Mouse (Mus musculus): ENCODE measurements around the gene Castor2. TPM values are rescaled to one million over a fixed set of nuclear protein-coding genes. Genes with fewer than 3 reads are reported as not detected.

Gene Castor2
- total and polyA plus RNA-seq, 2 experiments from 2014 or later, result 3.9 to 5.2 TPM

DNA sequence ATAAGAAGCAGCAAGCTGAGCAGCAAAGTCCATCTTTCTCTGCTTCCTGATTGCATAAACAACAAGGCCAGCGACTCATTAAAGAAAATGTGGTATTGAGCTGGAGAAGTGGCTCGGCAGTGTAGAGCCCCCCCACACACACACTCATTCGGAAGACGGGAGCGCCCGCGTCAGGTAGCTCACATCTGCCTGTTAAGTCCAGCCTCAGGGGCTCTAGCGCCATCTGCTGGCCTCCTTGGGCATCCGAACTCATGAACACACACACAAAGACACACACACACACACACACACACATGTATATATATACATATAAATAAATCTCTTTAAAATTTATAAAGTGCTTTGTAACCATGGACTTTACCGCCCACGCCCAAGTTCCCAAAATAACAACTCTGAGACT lies 23.3 kb upstream of the Castor2 start:
- H3K27ac ChIP-seq (ENCODE audit: low read depth), result no peak overlapping the region
- H3K9me3 ChIP-seq (replicated peaks; ENCODE audit: control insufficient read depth, low read length), result 0 out of 2 replicates have a peak, but pooled peaks cover 6% of the 10 kb centered on the region
- no peaks in the 10 kb centered on the region for H3K36me3 ChIP-seq (replicated peaks; ENCODE audit: control insufficient read depth, insufficient read depth, low read length)
- H3K4me1 ChIP-seq (ENCODE audit: control insufficient read depth, insufficient read depth), result no peaks in the 10 kb centered on the region
- no peak overlapping the region for H3K4me2 ChIP-seq (ENCODE audit: low read depth, low read length)
- no peak for ATAC-seq (ENCODE audit: insufficient read depth, low read depth)
- WGBS, result 88% methylated on average over 11 of the region's 11 CpGs
- DNase-seq (ENCODE audit: low spot score), result no peak
- H3K4me3 ChIP-seq (ENCODE audit: low read depth, low read length), result no peak overlapping the region
- H3K9ac ChIP-seq (replicated peaks; ENCODE audit: low read depth, low read length), result no peak overlapping the region
- TF ChIP-seq CTCF (IDR thresholded peaks at IDR 0.05; ENCODE audit: low read depth) (no peak), EP300 (IDR thresholded peaks at IDR 0.05; ENCODE audit: low read depth) (no peak)
- no peaks in the 10 kb centered on the region for H3K27me3 ChIP-seq (ENCODE audit: control insufficient read depth, insufficient read depth, low read length)

DNA sequence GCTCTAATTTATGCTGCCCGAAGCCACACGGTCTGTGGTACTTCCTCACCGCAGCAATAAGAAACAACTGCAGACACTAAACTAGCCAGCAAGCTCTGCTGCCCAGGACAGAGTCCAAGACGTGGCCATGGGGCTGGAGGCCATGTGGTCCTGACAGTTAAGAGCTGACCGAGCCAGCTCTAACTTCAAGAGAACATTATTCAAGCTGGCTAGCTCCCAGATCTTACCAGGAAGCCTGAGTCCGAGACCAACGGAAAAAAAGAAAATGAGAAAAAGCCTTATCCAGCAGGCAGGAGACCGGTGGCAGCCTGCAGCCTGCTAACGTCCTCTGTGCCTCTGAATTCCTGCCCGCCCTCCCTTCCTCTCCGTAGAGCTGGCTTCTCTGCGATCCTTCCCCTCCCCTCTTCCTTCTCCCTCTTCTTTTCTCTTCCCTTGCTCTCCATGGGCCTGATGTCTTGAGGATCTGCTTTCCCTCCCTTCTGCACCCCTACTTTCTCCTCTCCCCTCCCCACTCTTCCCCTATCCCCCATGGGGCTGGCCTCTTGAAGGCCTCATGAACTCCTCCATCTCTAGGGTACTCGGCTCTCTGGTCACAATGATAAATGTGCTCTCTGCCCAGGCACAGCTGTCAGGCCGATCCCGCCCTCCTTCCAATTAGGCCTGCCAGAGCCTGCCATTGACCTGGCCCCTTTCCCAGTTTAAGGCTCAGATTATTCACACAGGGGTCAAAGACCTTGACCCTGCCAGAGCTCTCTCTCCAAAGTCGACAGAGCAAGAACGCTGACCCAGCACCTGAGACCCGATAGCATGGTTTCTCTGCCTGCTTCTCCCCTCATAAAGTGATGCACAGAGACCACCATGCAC lies 18.6 kb upstream of the Castor2 start:
- ATAC-seq (ENCODE audit: insufficient read depth, low read depth) (no peak; the same call in 1 of the 2 replicates), DNase-seq (ENCODE audit: low spot score) (no peak)
- H3K36me3 ChIP-seq (replicated peaks; ENCODE audit: control insufficient read depth, insufficient read depth, low read length), result no peaks in the 10 kb centered on the region
- no peak overlapping the region for H3K9ac ChIP-seq (replicated peaks; ENCODE audit: low read depth, low read length)
- no peak overlapping the region for H3K4me2 ChIP-seq (ENCODE audit: low read depth, low read length)
- no peaks in the 10 kb centered on the region for H3K27me3 ChIP-seq (ENCODE audit: control insufficient read depth, insufficient read depth, low read length)
- 41% methylated on average over 18 of the region's 18 CpGs for WGBS
- no peak overlapping the region for H3K27ac ChIP-seq (ENCODE audit: low read depth)
- no peak overlapping the region for H3K4me3 ChIP-seq (ENCODE audit: low read depth, low read length)
- no peak for TF ChIP-seq EP300 (IDR thresholded peaks at IDR 0.05; ENCODE audit: low read depth)
- TF ChIP-seq CTCF (IDR thresholded peaks at IDR 0.05; ENCODE audit: low read depth), result no peak
- H3K9me3 ChIP-seq (replicated peaks; ENCODE audit: control insufficient read depth, low read length), result no peaks in the 10 kb centered on the region
- no peaks in the 10 kb centered on the region for H3K4me1 ChIP-seq (ENCODE audit: control insufficient read depth, insufficient read depth)

DNA sequence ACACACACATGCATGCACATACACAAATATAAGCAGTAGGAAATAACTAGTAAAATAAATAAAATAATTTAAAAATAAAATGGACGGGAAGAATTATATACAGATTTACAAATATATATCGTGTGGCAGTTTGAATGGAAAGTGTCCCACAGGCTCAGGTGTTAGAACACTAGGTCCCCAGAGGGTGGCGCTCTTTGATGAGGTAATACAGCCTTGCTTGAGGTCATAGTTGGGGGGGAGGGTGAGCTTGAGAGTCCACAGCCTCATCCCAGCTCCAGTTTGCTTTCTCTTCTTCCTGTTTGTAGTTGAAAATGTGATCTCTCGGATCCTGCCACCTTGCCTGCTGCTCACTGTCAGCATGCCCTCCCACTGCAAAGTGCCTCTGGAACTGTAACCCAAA lies 14.3 kb upstream of the Castor2 start:
- H3K36me3 ChIP-seq (replicated peaks; ENCODE audit: control insufficient read depth, insufficient read depth, low read length), result no peaks in the 10 kb centered on the region
- no peak overlapping the region for H3K4me2 ChIP-seq (ENCODE audit: low read depth, low read length)
- WGBS, result 79% methylated on average over 4 of the region's 4 CpGs
- no peak for TF ChIP-seq EP300 (IDR thresholded peaks at IDR 0.05; ENCODE audit: low read depth)
- peak; percentile 32 for TF ChIP-seq CTCF (IDR thresholded peaks at IDR 0.05; ENCODE audit: low read depth)
- H3K4me3 ChIP-seq (ENCODE audit: low read depth, low read length), result no peak overlapping the region
- H3K9ac ChIP-seq (replicated peaks; ENCODE audit: low read depth, low read length), result no peak overlapping the region
- no peaks in the 10 kb centered on the region for H3K9me3 ChIP-seq (replicated peaks; ENCODE audit: control insufficient read depth, low read length)
- ATAC-seq (ENCODE audit: insufficient read depth, low read depth) (no peak), DNase-seq (ENCODE audit: low spot score) (no peak)
- no peaks in the 10 kb centered on the region; the same call in 1 of the 2 replicates for H3K4me1 ChIP-seq (ENCODE audit: control insufficient read depth, insufficient read depth)
- no peak overlapping the region for H3K27ac ChIP-seq (ENCODE audit: low read depth)
- H3K27me3 ChIP-seq (ENCODE audit: control insufficient read depth, insufficient read depth, low read length), result no peaks in the 10 kb centered on the region

DNA sequence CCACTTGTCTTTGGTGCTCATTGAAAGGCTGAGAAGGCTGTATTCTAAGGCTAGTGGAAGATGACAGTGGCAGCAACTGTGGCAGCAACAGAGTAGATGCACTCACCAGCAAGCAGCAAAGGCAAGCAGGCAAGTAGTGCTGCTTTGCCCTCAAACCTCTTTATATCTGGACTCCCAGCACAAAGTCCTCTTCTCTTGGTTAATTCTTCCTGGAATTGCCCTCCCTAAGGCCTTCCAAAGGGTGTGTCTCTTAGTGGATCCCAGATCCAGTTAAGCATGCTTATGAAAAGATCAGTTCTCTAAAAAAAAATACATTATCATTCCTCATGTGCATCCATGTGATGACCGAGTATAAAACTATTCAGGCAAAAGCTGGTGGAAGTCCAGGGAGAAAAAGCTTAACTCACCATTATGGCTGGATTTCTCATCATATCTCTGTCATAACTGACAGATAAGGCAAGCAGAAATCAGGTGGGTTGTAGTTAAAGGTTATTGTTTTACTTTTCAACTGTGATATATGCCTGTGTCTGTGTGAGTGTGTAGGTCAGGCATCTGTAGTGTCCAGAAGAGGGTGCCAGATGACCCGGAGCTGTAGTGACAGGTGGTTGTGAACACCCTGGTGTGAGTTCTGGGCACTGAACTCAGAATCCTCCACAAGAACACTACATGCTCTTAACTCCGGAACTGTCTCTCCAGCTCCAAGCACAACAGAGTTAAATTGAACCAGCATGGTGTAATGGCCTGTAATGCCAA lies 13.4 kb upstream of the Castor2 start:
- H3K9ac ChIP-seq (replicated peaks; ENCODE audit: low read depth, low read length), result no peak overlapping the region
- WGBS, result 81% methylated on average over 3 of the region's 3 CpGs
- no peaks in the 10 kb centered on the region for H3K9me3 ChIP-seq (replicated peaks; ENCODE audit: control insufficient read depth, low read length)
- no peak overlapping the region for H3K4me3 ChIP-seq (ENCODE audit: low read depth, low read length)
- H3K27ac ChIP-seq (ENCODE audit: low read depth), result no peak overlapping the region
- H3K4me1 ChIP-seq (ENCODE audit: control insufficient read depth, insufficient read depth), result no peaks in the 10 kb centered on the region; the same call in 1 of the 2 replicates
- no peaks in the 10 kb centered on the region for H3K36me3 ChIP-seq (replicated peaks; ENCODE audit: control insufficient read depth, insufficient read depth, low read length)
- H3K27me3 ChIP-seq (ENCODE audit: control insufficient read depth, insufficient read depth, low read length), result no peaks in the 10 kb centered on the region
- no peak for ATAC-seq (ENCODE audit: insufficient read depth, low read depth)
- H3K4me2 ChIP-seq (ENCODE audit: low read depth, low read length), result no peak overlapping the region
- no peak for DNase-seq (ENCODE audit: low spot score)
- TF ChIP-seq EP300 (IDR thresholded peaks at IDR 0.05; ENCODE audit: low read depth) (no peak), CTCF (IDR thresholded peaks at IDR 0.05; ENCODE audit: low read depth) (no peak)

DNA sequence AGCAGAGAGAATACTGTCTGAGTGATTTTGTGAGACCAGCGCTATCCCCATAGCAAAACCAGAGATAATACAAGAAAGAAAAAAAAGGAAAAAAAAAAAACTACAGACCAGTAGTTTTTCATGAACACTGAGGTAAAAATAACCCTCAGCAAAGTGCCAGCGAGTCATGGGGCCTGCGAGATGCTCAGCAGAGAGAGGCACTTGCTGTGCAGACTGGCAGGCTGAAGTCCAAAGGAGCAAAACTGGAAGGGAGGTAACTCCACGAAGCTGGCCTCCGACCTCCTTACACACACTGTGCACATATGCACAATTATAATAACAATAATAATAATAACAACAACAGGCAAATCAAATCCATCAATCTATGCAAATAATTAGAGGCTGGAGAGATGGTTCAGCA lies 12.3 kb upstream of the Castor2 start:
- Histone ChIP-seq H3K4me1 (ENCODE audit: control insufficient read depth, insufficient read depth) (no peaks in the 10 kb centered on the region; the same call in 1 of the 2 replicates), H3K36me3 (replicated peaks; ENCODE audit: control insufficient read depth, insufficient read depth, low read length) (no peaks in the 10 kb centered on the region), H3K27ac (ENCODE audit: low read depth) (no peak overlapping the region), H3K4me2 (ENCODE audit: low read depth, low read length) (no peak overlapping the region), H3K4me3 (ENCODE audit: low read depth, low read length) (no peak overlapping the region), H3K9me3 (replicated peaks; ENCODE audit: control insufficient read depth, low read length) (no peaks in the 10 kb centered on the region), H3K27me3 (ENCODE audit: control insufficient read depth, insufficient read depth, low read length) (no peaks in the 10 kb centered on the region), H3K9ac (replicated peaks; ENCODE audit: low read depth, low read length) (no peak overlapping the region)
- 0 out of 2 replicates have a peak, but pooled peaks have one; percentile 30 for ATAC-seq (ENCODE audit: insufficient read depth, low read depth)
- TF ChIP-seq CTCF (IDR thresholded peaks at IDR 0.05; ENCODE audit: low read depth), result no peak
- TF ChIP-seq EP300 (IDR thresholded peaks at IDR 0.05; ENCODE audit: low read depth), result no peak
- WGBS, result 32% methylated on average over 5 of the region's 5 CpGs
- DNase-seq (ENCODE audit: low spot score), result no peak

Data from heart, postnatal 0 days (tissue).